Mouse (Mus musculus): ENCODE measurements around the gene Mmd.

GRCm38 (mm10) chr11:90247793-90248192 is 1.5 kb upstream of the Mmd start:
- TF ChIP-seq POLR2A (IDR thresholded peaks at IDR 0.05; ENCODE audit: borderline replicate concordance, control insufficient read depth, low read depth, low read length): no peak
- TF ChIP-seq CTCF (IDR thresholded peaks at IDR 0.05; ENCODE audit: control insufficient read depth, insufficient read depth, low read length): no peak
